Comparison of ENCODE assay signal across 8 mouse cellular contexts in the genomic region with DNA sequence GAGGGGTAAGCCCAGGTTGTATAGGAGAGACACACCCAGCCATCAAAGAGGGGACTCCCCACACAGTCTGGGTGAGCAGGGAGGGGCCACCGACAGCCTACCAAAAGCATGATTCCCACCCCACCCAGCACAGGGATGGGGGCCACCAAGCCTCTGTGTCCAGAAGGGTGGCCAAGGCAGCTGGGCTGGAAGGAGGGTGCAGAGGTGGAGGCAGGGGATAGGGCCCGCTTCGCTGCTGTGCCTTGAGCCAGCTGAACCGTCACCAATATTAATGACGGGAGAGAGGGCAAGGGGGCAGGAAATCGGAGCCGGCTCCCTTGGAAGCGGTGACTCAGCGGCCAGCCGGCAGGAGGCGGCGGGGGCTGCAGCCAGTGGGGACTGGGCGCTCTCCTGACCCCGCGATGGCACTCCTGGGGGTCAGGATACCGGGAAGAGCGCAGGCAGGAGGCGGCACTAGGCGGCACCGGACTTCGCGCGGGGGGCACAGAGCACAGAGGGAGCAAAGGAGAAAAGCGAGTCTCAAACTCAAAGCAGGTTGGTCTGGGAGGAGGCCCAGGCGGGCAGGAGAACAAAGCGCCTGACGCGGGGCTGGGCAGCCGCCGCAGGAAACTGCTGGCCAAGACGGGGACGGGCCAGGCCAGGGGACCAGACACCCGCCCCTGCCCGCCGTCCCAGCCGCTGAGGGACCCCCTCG. TPM values are rescaled to one million over a fixed set of nuclear protein-coding genes. Genes with fewer than 3 reads are reported as not detected.
A peak's percentile ranks its signal among the peaks of the same experiment; 100 is the strongest.
DNase-seq lines count a peak whose midpoint lies in the region; ATAC-seq lines count a peak whose summit lies in the region.

No protein-coding gene starts in this region.

- 3% methylated on average over 37 of the region's 37 CpGs for WGBS in forebrain, embryonic 12.5 days
- 2% methylated on average over 37 of the region's 37 CpGs for WGBS in hindbrain, embryonic 13.5 days
- 3% methylated on average over 37 of the region's 37 CpGs for WGBS in limb, embryonic 15.5 days

- ATAC-seq in forebrain, embryonic 12.5 days (ENCODE audit: low FRiP score): peak; percentile 61; the same call in 1 of the 2 replicates
- peak; percentile 49 for ATAC-seq in hindbrain, embryonic 13.5 days (ENCODE audit: low FRiP score)
- peak; percentile 27; the same call in 1 of the 2 replicates for ATAC-seq in limb, embryonic 15.5 days (ENCODE audit: insufficient number of reproducible peaks, low FRiP score, low TSS enrichment, low read depth)
- no peak for ATAC-seq in granulocyte monocyte progenitor cell, adult 5-6 weeks (replicated peaks; ENCODE audit: poor library complexity, severe bottlenecking)

- H3K4me1 ChIP-seq in forebrain, embryonic 12.5 days: peaks cover 9% of the 10 kb centered on the region
- H3K4me1 ChIP-seq in hindbrain, embryonic 13.5 days (replicated peaks): peaks cover 8% of the 10 kb centered on the region
- peaks cover 30% of the 10 kb centered on the region for H3K4me1 ChIP-seq in limb, embryonic 15.5 days

- H3K4me3 ChIP-seq in forebrain, embryonic 12.5 days (replicated peaks): peak overlapping the region; percentile 34
- peak overlapping the region; percentile 31 for H3K4me3 ChIP-seq in hindbrain, embryonic 13.5 days
- peak overlapping the region; percentile 26 for H3K4me3 ChIP-seq in limb, embryonic 15.5 days

- peaks cover 52% of the 10 kb centered on the region for H3K27me3 ChIP-seq in forebrain, embryonic 12.5 days
- H3K27me3 ChIP-seq in hindbrain, embryonic 13.5 days: 0 out of 2 replicates have a peak, but pooled peaks cover 10% of the 10 kb centered on the region
- peaks cover 22% of the 10 kb centered on the region; the same call in 1 of the 2 replicates for H3K27me3 ChIP-seq in limb, embryonic 15.5 days

- peak; percentile 78 to 81 for DNase-seq in adrenal gland, postnatal 36 days
- DNase-seq in retina, postnatal 1 day: peak; percentile 59
- no peak for DNase-seq in layer of hippocampus, adult 11-12 months (ENCODE audit: low spot score)
- DNase-seq in testis, postnatal 10 days (ENCODE audit: low spot score): no peak

- H3K9me3 ChIP-seq in forebrain, embryonic 12.5 days: no peaks in the 10 kb centered on the region
- H3K9me3 ChIP-seq in hindbrain, embryonic 13.5 days: no peaks in the 10 kb centered on the region
- no peaks in the 10 kb centered on the region for H3K9me3 ChIP-seq in limb, embryonic 15.5 days

- no peak overlapping the region for H3K27ac ChIP-seq in forebrain, embryonic 12.5 days
- H3K27ac ChIP-seq in hindbrain, embryonic 13.5 days: no peak overlapping the region
- 0 out of 2 replicates have a peak overlapping the region, but pooled peaks have one; percentile 17 for H3K27ac ChIP-seq in limb, embryonic 15.5 days

- H3K36me3 ChIP-seq in forebrain, embryonic 12.5 days (replicated peaks): no peaks in the 10 kb centered on the region
- H3K36me3 ChIP-seq in hindbrain, embryonic 13.5 days: peaks cover 4% of the 10 kb centered on the region; the same call in 1 of the 2 replicates
- H3K36me3 ChIP-seq in limb, embryonic 15.5 days: peaks cover 5% of the 10 kb centered on the region; the same call in 1 of the 2 replicates

- H3K9ac ChIP-seq in forebrain, embryonic 12.5 days: peak overlapping the region; percentile 44
- peak overlapping the region; percentile 61 for H3K9ac ChIP-seq in hindbrain, embryonic 13.5 days
- no peak overlapping the region for H3K9ac ChIP-seq in limb, embryonic 15.5 days

- H3K4me2 ChIP-seq in forebrain, embryonic 12.5 days: peak overlapping the region; percentile 60
- H3K4me2 ChIP-seq in hindbrain, embryonic 13.5 days: peak overlapping the region; percentile 55
- peak overlapping the region; percentile 55 for H3K4me2 ChIP-seq in limb, embryonic 15.5 days

RNA-seq across cellular contexts. Expression of a gene that starts 24.5 kb away (rescaled TPM):
- total RNA-seq in adrenal gland, postnatal 36 days (2021): 1 to 10 TPM in 1 of 2 experiments, under 1 TPM in 1; 0.95 to 1.6 TPM
- 2.1 and 2.4 TPM in 2 replicates for polyA plus RNA-seq in forebrain, embryonic 12.5 days (2016; fragmentation: Nextera tagmentation; extraction: Ambion mirVana)
- 4.8 and 5.0 TPM in 2 replicates for polyA plus RNA-seq in hindbrain, embryonic 13.5 days (2015; fragmentation: Nextera tagmentation; extraction: Ambion mirVana)
- polyA plus RNA-seq in limb, embryonic 15.5 days (2015; fragmentation: Nextera tagmentation; extraction: Ambion mirVana): 14.5 and 18.4 TPM in 2 replicates
- total RNA-seq in granulocyte monocyte progenitor cell, adult 5-6 weeks (2014; fragmentation: Nextera tagmentation): not detected in 2 replicates
- not detected in 2 replicates for total RNA-seq in granulocyte monocyte progenitor cell, adult 5-6 weeks (2017)

RNA-seq across cellular contexts. Expression of a gene that starts 40.3 kb away (rescaled TPM):
- total RNA-seq in adrenal gland, postnatal 36 days (2021): 100 to 1,000 TPM; 300 to 316 TPM
- 790 and 820 TPM in 2 replicates for polyA plus RNA-seq in forebrain, embryonic 12.5 days (2016; fragmentation: Nextera tagmentation; extraction: Ambion mirVana)
- 542 and 556 TPM in 2 replicates for polyA plus RNA-seq in hindbrain, embryonic 13.5 days (2015; fragmentation: Nextera tagmentation; extraction: Ambion mirVana)
- polyA plus RNA-seq in limb, embryonic 15.5 days (2015; fragmentation: Nextera tagmentation; extraction: Ambion mirVana): 706 and 898 TPM in 2 replicates
- total RNA-seq in granulocyte monocyte progenitor cell, adult 5-6 weeks (2014; fragmentation: Nextera tagmentation): 2,328 and 2,367 TPM in 2 replicates
- total RNA-seq in granulocyte monocyte progenitor cell, adult 5-6 weeks (2017): 3,358 and 3,800 TPM in 2 replicates

Comparison
In these comparisons a context has a peak if more than half of its experiments do, and no peak if none do; other contexts are left out.
1. DNase-seq: peak in adrenal gland, postnatal 36 days (2 of 2) and retina, postnatal 1 day (single experiment); none in layer of hippocampus, adult 11-12 months (single experiment) and testis, postnatal 10 days (single experiment).
2. Peak in every context shown above with its lines, with median percentiles within 50 percentile points of each other: H3K4me2 ChIP-seq and H3K4me3 ChIP-seq.